ENCODE assay signal across 19 mouse cellular contexts in the genomic region with DNA sequence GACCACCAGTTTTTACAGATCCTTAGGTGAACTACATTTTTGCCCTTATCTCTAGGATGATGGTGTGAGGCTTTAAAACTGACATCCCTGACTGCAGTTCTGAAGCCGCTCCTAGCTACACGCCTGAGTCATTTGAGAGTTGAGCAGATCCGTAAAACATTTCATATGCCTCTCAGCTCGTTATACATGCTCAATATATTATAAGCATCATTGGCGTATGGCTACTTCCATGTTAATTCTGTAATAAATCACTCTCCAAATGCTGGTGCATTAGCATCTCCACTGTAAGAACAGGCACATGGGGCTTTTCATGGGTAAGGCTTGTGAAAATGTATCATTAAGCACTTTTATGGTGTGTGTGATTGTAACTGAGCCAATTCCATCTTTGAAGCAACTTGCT. TPM values are rescaled to one million over a fixed set of nuclear protein-coding genes. Genes with fewer than 3 reads are reported as not detected.
"Had no signal": no experiment of that assay in that cellular context is flagged by ENCODE, and none has a peak within 500 bp of the region (broad histone marks: within the 10 kb centered on the region; RNA-seq: fewer than 3 reads in every experiment).

No protein-coding gene starts in this region.

- H3K9me3 ChIP-seq: megakaryocyte, embryonic 14.5 days; midbrain, embryonic 13.5 days; midbrain, embryonic 15.5 days; stomach, embryonic 15.5 days had no signal

- H3K4me1 ChIP-seq: liver, embryonic 12.5 days; megakaryocyte, embryonic 14.5 days; midbrain, embryonic 13.5 days; midbrain, embryonic 15.5 days; stomach, embryonic 15.5 days had no signal

- H3K4me2 ChIP-seq: liver, embryonic 12.5 days; lung, embryonic 14.5 days; midbrain, embryonic 11.5 days; midbrain, embryonic 13.5 days; midbrain, embryonic 15.5 days; stomach, embryonic 15.5 days had no signal

- H3K27me3 ChIP-seq: liver, embryonic 12.5 days; megakaryocyte, embryonic 14.5 days; midbrain, embryonic 13.5 days; midbrain, embryonic 15.5 days; stomach, embryonic 15.5 days had no signal

- DNase-seq: lung, adult 18-20 months; lung, embryonic 14.5 days; lung, postnatal 10 days; lung, postnatal 4 days; right cerebral cortex, postnatal 14 days; thymus, adult 2 months; thymus, postnatal 25 days; thymus, postnatal 4 days had no signal

- H3K9ac ChIP-seq: liver, embryonic 12.5 days; liver, embryonic 14.5 days; lung, embryonic 14.5 days; midbrain, embryonic 13.5 days; midbrain, embryonic 15.5 days; stomach, embryonic 15.5 days had no signal

- H3K27ac ChIP-seq: liver, embryonic 12.5 days; liver, embryonic 14.5 days; midbrain, embryonic 13.5 days; midbrain, embryonic 15.5 days; stomach, embryonic 15.5 days; stomach, postnatal 0 days had no signal

- H3K4me3 ChIP-seq: liver, embryonic 12.5 days; megakaryocyte, embryonic 14.5 days; midbrain, embryonic 13.5 days; midbrain, embryonic 15.5 days; stomach, embryonic 15.5 days had no signal

- H3K36me3 ChIP-seq: liver, embryonic 12.5 days; midbrain, embryonic 13.5 days; midbrain, embryonic 15.5 days; stomach, embryonic 15.5 days had no signal

- ATAC-seq: liver, embryonic 12.5 days; midbrain, embryonic 13.5 days; midbrain, embryonic 15.5 days had no signal

RNA-seq across cellular contexts. Expression of a gene that starts 18.4 kb away (rescaled TPM):
- total RNA-seq: monocyte, adult 5-6 weeks had no signal
- polyA plus RNA-seq: liver, embryonic 14.5 days; liver, embryonic 16.5 days; lung, embryonic 14.5 days; spleen, adult 2 months had no signal
